Mouse (Mus musculus): ENCODE data around the gene Haus8. TPM values are rescaled to one million over a fixed set of nuclear protein-coding genes. Genes with fewer than 3 reads are reported as not detected.

Haus8 gene
- total RNA-seq (2023): 39.8 TPM

DNA sequence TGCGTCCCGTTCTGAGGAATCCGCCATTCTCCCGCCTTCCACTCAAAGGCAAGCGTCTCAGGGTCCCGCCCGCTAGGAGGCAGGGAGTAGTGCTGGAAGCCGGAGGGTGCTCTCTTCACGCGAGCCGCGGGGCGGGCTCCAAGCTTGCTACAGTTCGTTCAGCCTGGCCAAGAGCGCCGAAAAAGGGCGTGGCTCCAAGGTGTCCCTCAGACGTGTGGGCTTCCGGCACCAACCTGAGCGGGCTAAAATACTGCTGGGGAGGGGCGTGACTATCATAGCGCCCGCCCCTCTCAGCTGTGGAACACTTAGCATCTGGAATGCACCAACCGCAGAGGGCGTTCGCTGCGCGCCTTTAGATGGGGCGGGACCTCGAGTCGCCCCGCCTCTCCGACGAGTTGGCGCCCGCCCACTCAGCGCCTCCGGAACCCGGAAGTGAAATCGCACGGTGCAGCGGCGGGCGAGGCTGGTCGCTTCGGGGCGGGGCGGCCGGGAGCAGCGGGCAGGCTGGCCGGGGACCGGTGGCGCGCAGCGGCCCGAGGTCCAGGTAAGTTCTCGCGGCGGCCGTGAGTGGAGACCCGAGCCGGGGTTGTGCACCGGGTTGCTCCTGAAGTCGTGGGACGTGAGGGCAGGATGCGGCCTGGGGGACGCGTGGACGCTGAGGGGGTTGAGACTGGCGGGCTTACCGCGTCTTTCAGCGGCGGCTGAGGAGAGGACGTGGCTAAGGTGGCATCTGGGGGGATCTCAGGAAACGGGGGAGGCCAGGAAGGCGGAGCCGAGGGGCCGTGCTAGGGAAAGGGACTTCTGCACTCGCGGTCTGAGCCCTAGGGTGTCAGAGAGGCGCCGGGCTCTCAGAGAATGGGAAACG, at the start of gene Haus8, which contains the start of gene Myo9b:
TSS of gene Haus8 (minus strand) at position 649 of the 865 bp plus-strand sequence.
TSS of gene Myo9b (plus strand) at position 429 of the 865 bp plus-strand sequence.

Other genes with a start within 250 kb of the Haus8 start
- gene Myo9b, start 220 bp downstream of the Haus8 start, total RNA-seq (2023): 147 TPM
- 304 TPM for gene Use1, start 93.9 kb upstream of the Haus8 start, total RNA-seq (2023)
- gene Ocel1, start 98.4 kb upstream of the Haus8 start, total RNA-seq (2023): 23.7 TPM
- 5.0 TPM for gene Nr2f6, start 109.0 kb upstream of the Haus8 start, total RNA-seq (2023)
- not detected for gene Ushbp1, start 122.9 kb upstream of the Haus8 start, total RNA-seq (2023)
- gene Babam1, start 123.9 kb upstream of the Haus8 start, total RNA-seq (2023): 93.6 TPM
- gene Ankle1, start 133.1 kb upstream of the Haus8 start, total RNA-seq (2023): 1.3 TPM
- gene Abhd8, start 190.7 kb upstream of the Haus8 start, total RNA-seq (2023): 80.8 TPM
- gene Mrpl34, start 192.0 kb upstream of the Haus8 start, total RNA-seq (2023): 20.2 TPM
- 104 TPM for gene Dda1, start 196.3 kb upstream of the Haus8 start, total RNA-seq (2023)
- gene Ano8, start 213.0 kb upstream of the Haus8 start, total RNA-seq (2023): 20.5 TPM
- 10.3 TPM for gene Gtpbp3, start 215.2 kb upstream of the Haus8 start, total RNA-seq (2023)
- gene Plvap, start 238.8 kb upstream of the Haus8 start, total RNA-seq (2023): 0.56 TPM

All from CD4-positive naive resting alpha-beta T cell, adult 76 days (primary cell).